Mouse (Mus musculus) cerebellum, adult 2 months (tissue): ENCODE results near the gene Tmem88.

ENCODE experiments used
- CTCF ChIP-seq: fragments of 200-500 bp; IDR thresholded peaks from 2 replicates; pipeline ENCODE4 v1.5.1; 2011; ENCODE audit warnings: low read depth, mild to moderate bottlenecking, control low read depth, low read length, moderate library complexity, borderline replicate concordance; ENCODE audit not compliant: insufficient read depth
- POLR2A ChIP-seq: fragments of 200-500 bp; IDR thresholded peaks from 2 replicates; pipeline ENCODE4 v1.6.1; 2011; ENCODE audit warnings: low read length, control low read depth, borderline replicate concordance; ENCODE audit not compliant: insufficient read depth

DNA sequence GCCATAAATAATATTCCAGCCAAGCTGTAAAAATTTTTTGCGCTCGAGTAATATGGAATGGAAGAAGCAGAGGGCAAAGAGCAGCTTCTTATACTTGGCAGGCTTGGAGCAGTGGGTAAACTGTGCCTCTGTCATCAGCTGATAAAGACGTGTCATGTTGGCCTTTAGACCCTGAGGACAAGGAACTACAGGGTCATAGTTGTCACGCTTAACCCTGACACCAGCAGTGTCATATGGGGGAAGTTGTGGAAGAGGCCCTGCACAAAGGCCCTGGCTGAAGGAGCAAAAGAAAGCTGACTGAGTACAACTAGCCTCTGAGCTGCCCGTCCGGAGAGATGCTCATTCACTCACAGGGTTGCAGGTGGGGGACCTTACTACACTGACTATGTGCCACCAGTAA lies 25.9 kb upstream of the Tmem88 start:
- TF ChIP-seq CTCF = no peak
- no peak for TF ChIP-seq POLR2A
